Mouse (Mus musculus) MEL (cell line): Measurements from ENCODE around the gene Pin1. TPM values are rescaled to one million over a fixed set of nuclear protein-coding genes. Genes with fewer than 3 reads are reported as not detected.

Experiments
- DNase-seq: peaks from one replicate; pipeline ENCODE4 v3.0.0; 2011; ENCODE audit warnings: low read depth, low spot score
- H3K27ac ChIP-seq: 2 replicates; pipeline ENCODE4 v1.5.1; 2012; ENCODE audit warnings: low read depth, mild to moderate bottlenecking, control low read depth, low read length, moderate library complexity; ENCODE audit not compliant: control insufficient read depth
- H3K27me3 ChIP-seq, 2 experiments: fragments of 150-350 bp in 1 of 2; sonication (generic) in 1 of 2; 2 replicates each; pipeline ENCODE4 v1.6.1; 2012; ENCODE audit warnings: low read length in 2 of 2, mild to moderate bottlenecking in 2 of 2, improper control_type of control experiment in 1 of 2, moderate library complexity in 1 of 2; ENCODE audit not compliant: insufficient read depth in 2 of 2, control insufficient read depth in 1 of 2
- H3K36me3 ChIP-seq, 2 experiments: 2 replicates each; pipeline ENCODE4 v1.6.1; 2012 to 2014; ENCODE audit warnings: low read length in 2 of 2, improper control_type of control experiment in 1 of 2, inconsistent platforms in 1 of 2, mild to moderate bottlenecking in 1 of 2; ENCODE audit not compliant: insufficient read depth in 2 of 2, control insufficient read depth in 1 of 2
- H3K4me1 ChIP-seq, 2 experiments: fragments of 150-350 bp in 1 of 2; sonication (generic) in 1 of 2; 2 replicates each; pipeline ENCODE4 v1.6.1; 2012; ENCODE audit warnings: low read length in 2 of 2, improper control_type of control experiment in 1 of 2, mild to moderate bottlenecking in 1 of 2; ENCODE audit not compliant: insufficient read depth in 2 of 2, control insufficient read depth in 1 of 2
- H3K4me3 ChIP-seq, 2 experiments: fragments of 150-350 bp in 1 of 2; sonication (generic) in 1 of 2; 2 replicates each; pipeline ENCODE4 v1.5.1; 2012; ENCODE audit warnings: low read depth in 2 of 2, low read length in 2 of 2, mild to moderate bottlenecking in 2 of 2, moderate library complexity in 2 of 2, control low read depth in 1 of 2, improper control_type of control experiment in 1 of 2; ENCODE audit not compliant: control insufficient read depth in 1 of 2, insufficient read depth in 1 of 2
- H3K79me2 ChIP-seq: 2 replicates; pipeline ENCODE4 v1.6.1; 2012; ENCODE audit warnings: mild to moderate bottlenecking, low read length, moderate library complexity; ENCODE audit not compliant: control insufficient read depth, poor library complexity, insufficient read depth
- H3K9ac ChIP-seq: 2 replicates; pipeline ENCODE4 v1.6.1; 2012; ENCODE audit warnings: low read depth, mild to moderate bottlenecking, control low read depth, low read length, moderate library complexity; ENCODE audit not compliant: control insufficient read depth, poor library complexity, severe bottlenecking
- H3K9me3 ChIP-seq: fragments of 150-350 bp; sonication (generic); replicated peaks from 2 replicates; pipeline ENCODE4 v1.6.1; 2012; ENCODE audit warnings: mild to moderate bottlenecking, low read length, improper control_type of control experiment, moderate library complexity; ENCODE audit not compliant: insufficient read depth
- CHD1 ChIP-seq: IDR thresholded peaks from 2 replicates; pipeline ENCODE4 v1.6.1; 2012; ENCODE audit warnings: low read depth, mild to moderate bottlenecking, inconsistent platforms, low read length, improper control_type of control experiment
- CHD2 ChIP-seq: IDR thresholded peaks from 2 replicates; pipeline ENCODE4 v1.6.1; 2011; ENCODE audit warnings: low read length, improper control_type of control experiment
- CTCF ChIP-seq, 3 experiments: IDR thresholded peaks in 2 of 3; conservative IDR thresholded peaks in 1 of 3; 2 replicates each; pipeline ENCODE4 v1.5.1; 2011 to 2012; ENCODE audit warnings: low read length in 3 of 3, low read depth in 2 of 3, mild to moderate bottlenecking in 2 of 3, improper control_type of control experiment in 1 of 3, inconsistent platforms in 1 of 3, mixed read lengths in 1 of 3, moderate library complexity in 1 of 3; ENCODE audit not compliant: control insufficient read depth in 1 of 3, insufficient read depth in 1 of 3, poor library complexity in 1 of 3, severe bottlenecking in 1 of 3
- ELF1 ChIP-seq: IDR thresholded peaks from 2 replicates; pipeline ENCODE4 v1.6.1; 2014; ENCODE audit warnings: low read depth, mild to moderate bottlenecking, inconsistent platforms, low read length, improper control_type of control experiment, moderate library complexity
- ETS1 ChIP-seq: IDR thresholded peaks from 2 replicates; pipeline ENCODE4 v1.6.1; 2012; ENCODE audit warnings: low read depth, mild to moderate bottlenecking, inconsistent platforms, low read length, improper control_type of control experiment, moderate library complexity
- GABPA ChIP-seq: IDR thresholded peaks from 2 replicates; pipeline ENCODE4 v1.6.1; 2012; ENCODE audit warnings: low read depth, mild to moderate bottlenecking, inconsistent platforms, low read length, improper control_type of control experiment, moderate library complexity
- GATA1 ChIP-seq: IDR thresholded peaks from 2 replicates; pipeline ENCODE4 v1.6.1; 2011; ENCODE audit warnings: low read depth, low read length, improper control_type of control experiment
- HCFC1 ChIP-seq: IDR thresholded peaks from 2 replicates; pipeline ENCODE4 v1.6.1; 2012; ENCODE audit warnings: low read depth, mild to moderate bottlenecking, inconsistent platforms, low read length, improper control_type of control experiment, moderate library complexity
- JUND ChIP-seq: IDR thresholded peaks from 2 replicates; pipeline ENCODE4 v1.6.1; 2011; ENCODE audit warnings: low read depth, mild to moderate bottlenecking, improper control_type of control experiment, low read length
- MEF2A ChIP-seq: IDR thresholded peaks from 2 replicates; pipeline ENCODE4 v1.6.1; 2014; ENCODE audit warnings: low read depth, mild to moderate bottlenecking, inconsistent platforms, low read length, improper control_type of control experiment; ENCODE audit not compliant: poor library complexity, insufficient replicate concordance, severe bottlenecking; ENCODE audit errors: extremely low read depth
- MYC ChIP-seq: IDR thresholded peaks from 2 replicates; pipeline ENCODE4 v1.6.1; 2011; ENCODE audit warnings: low read depth, mild to moderate bottlenecking, low read length, improper control_type of control experiment, moderate library complexity
- NRF1 ChIP-seq: IDR thresholded peaks from 2 replicates; pipeline ENCODE4 v1.6.1; 2014; ENCODE audit warnings: low read depth, mild to moderate bottlenecking, inconsistent platforms, low read length, improper control_type of control experiment, moderate library complexity; ENCODE audit not compliant: poor library complexity, insufficient read depth, severe bottlenecking
- POLR2A ChIP-seq, 2 experiments: IDR thresholded peaks; 2 replicates each; pipeline ENCODE4 v1.6.1; 2011 to 2012; ENCODE audit warnings: low read length in 2 of 2, mild to moderate bottlenecking in 2 of 2, control low read depth in 1 of 2, improper control_type of control experiment in 1 of 2, low read depth in 1 of 2, moderate library complexity in 1 of 2; ENCODE audit not compliant: control insufficient read depth in 1 of 2, insufficient read depth in 1 of 2, poor library complexity in 1 of 2
- POLR2AphosphoS2 ChIP-seq: IDR thresholded peaks from 2 replicates; pipeline ENCODE4 v1.6.1; 2011; ENCODE audit warnings: low read length, improper control_type of control experiment
- POLR2AphosphoS5 ChIP-seq: IDR thresholded peaks from 2 replicates; pipeline ENCODE4 v1.6.1; 2012; ENCODE audit warnings: low read depth, borderline replicate concordance, mild to moderate bottlenecking, inconsistent platforms, low read length, moderate library complexity, mixed read lengths
- SIN3A ChIP-seq: IDR thresholded peaks from 2 replicates; pipeline ENCODE4 v1.6.1; 2012; ENCODE audit warnings: low read length, improper control_type of control experiment, inconsistent platforms
- TCF12 ChIP-seq: IDR thresholded peaks from 2 replicates; pipeline ENCODE4 v1.6.1; 2014; ENCODE audit warnings: low read depth, mild to moderate bottlenecking, inconsistent platforms, low read length, improper control_type of control experiment, moderate library complexity
- USF1 ChIP-seq: IDR thresholded peaks from 2 replicates; pipeline ENCODE4 v1.6.1; 2014; ENCODE audit warnings: low read depth, mild to moderate bottlenecking, inconsistent platforms, low read length, improper control_type of control experiment, moderate library complexity
- USF2 ChIP-seq, 2 experiments: IDR thresholded peaks; 2 replicates each; pipeline ENCODE4 v1.6.1; 2011 to 2012; ENCODE audit warnings: improper control_type of control experiment in 2 of 2, low read length in 2 of 2, borderline replicate concordance in 1 of 2, inconsistent platforms in 1 of 2, low read depth in 1 of 2, mild to moderate bottlenecking in 1 of 2; ENCODE audit not compliant: insufficient read depth in 1 of 2
- ZC3H11A ChIP-seq: IDR thresholded peaks from 2 replicates; pipeline ENCODE4 v1.6.1; 2012; ENCODE audit warnings: low read depth, mild to moderate bottlenecking, inconsistent platforms, low read length, improper control_type of control experiment
- ZKSCAN1 ChIP-seq: IDR thresholded peaks from 2 replicates; pipeline ENCODE4 v1.6.1; 2012; ENCODE audit warnings: low read depth, mild to moderate bottlenecking, inconsistent platforms, low read length, improper control_type of control experiment, moderate library complexity
- ZMIZ1 ChIP-seq: IDR thresholded peaks from 2 replicates; pipeline ENCODE4 v1.6.1; 2012; ENCODE audit warnings: low read depth, mild to moderate bottlenecking, inconsistent platforms, low read length, improper control_type of control experiment, moderate library complexity
- polyA plus RNA-seq, 2 experiments: library from polyadenylated mRNA; stranded (reverse) in 1 of 2; unstranded in 1 of 2; fragments of >175 nt in 1 of 2; fragments of >200 nt in 1 of 2; gene quantifications; 2 replicates each; pipeline versions ENCODE4 v1.2.1 to v1.2.4; 2012; ENCODE audit warnings: low replicate concordance in 2 of 2, low read depth in 1 of 2; ENCODE audit not compliant: insufficient read length in 2 of 2, insufficient read depth in 1 of 2, missing spikeins in 1 of 2
- total RNA-seq: library from RNA; depleted of rRNA; stranded (reverse); fragments of 300-350 nt; gene quantifications from 2 replicates; pipeline ENCODE4 v1.2.3, GENCODE M21; 2012

Gene Pin1
- total and polyA plus RNA-seq, 3 experiments = 136 to 202 (median 201) TPM

DNA sequence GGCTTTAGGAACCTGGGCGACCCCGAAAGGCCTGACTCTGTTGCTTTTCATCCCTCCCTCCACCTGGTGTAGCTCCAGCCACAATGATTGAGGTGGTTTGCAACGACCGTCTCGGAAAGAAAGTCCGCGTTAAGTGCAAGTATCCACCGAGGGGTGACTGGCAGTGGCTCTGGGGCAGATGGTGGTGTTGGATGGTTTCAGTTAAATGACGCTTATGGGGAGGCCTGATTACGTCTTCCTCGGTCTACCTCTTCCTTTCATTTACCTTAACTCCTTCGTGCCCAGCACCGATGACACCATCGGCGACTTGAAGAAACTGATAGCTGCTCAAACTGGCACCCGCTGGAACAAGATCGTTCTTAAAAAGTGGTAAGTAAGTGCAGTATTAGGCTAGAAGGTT lies 6.8 kb upstream of the Pin1 start:
- Histone ChIP-seq H3K27me3 (no peaks in the 10 kb centered on the region), H3K4me1 (peaks cover 8 to 16% of the 10 kb centered on the region in 2 experiments), H3K79me2 (peaks cover 60% of the 10 kb centered on the region), H3K9me3 (no peaks in the 10 kb centered on the region)
- DNase-seq = peak; percentile 92
- 0 out of 2 replicates have a peak, but pooled peaks have one; percentile 23 for TF ChIP-seq GATA1
- TF ChIP-seq POLR2AphosphoS5 = no peak
- no peak for TF ChIP-seq SIN3A
- TF ChIP-seq, all 39 proteins: peak for 1
- peak overlapping the region; percentile 83 to 93 for H3K4me3 ChIP-seq
- peaks cover 6 to 29% of the 10 kb centered on the region in 2 experiments for H3K36me3 ChIP-seq
- peak overlapping the region; percentile 83 for H3K27ac ChIP-seq
- H3K9ac ChIP-seq = peak overlapping the region; percentile 80

DNA sequence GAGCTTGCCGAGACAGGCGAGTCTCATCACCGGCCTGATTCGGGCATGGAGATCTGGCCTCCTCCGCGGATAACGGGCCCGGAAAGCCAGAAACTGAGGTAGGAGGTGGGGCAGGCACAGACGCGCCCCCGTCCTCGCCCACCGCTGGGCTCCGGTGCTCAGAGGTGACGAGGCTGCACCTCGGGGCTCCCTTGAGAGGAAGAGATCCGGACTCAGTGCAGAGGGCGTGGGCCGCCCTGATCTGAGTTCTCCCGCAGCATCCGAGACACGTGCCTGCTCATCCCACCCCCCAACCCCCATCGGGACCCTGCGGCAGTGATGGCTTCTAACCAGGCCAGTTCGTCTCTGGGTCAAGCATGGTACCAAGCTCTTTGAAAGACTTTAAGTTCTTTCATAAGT lies 364 bp downstream of the Pin1 start:
- H3K9ac ChIP-seq = peak overlapping the region; percentile 80
- no peaks in the 10 kb centered on the region for H3K27me3 ChIP-seq
- H3K79me2 ChIP-seq = peaks cover 53% of the 10 kb centered on the region
- H3K27ac ChIP-seq = peak overlapping the region; percentile 31
- H3K36me3 ChIP-seq = peaks cover 27 to 40% of the 10 kb centered on the region in 2 experiments
- no peaks in the 10 kb centered on the region for H3K9me3 ChIP-seq
- no peak for TF ChIP-seq POLR2AphosphoS5
- TF ChIP-seq MEF2A = no peak
- no peak for TF ChIP-seq JUND
- no peak for TF ChIP-seq ZMIZ1
- no peak for TF ChIP-seq TCF12
- TF ChIP-seq ELF1 = no peak
- no peak for TF ChIP-seq ZC3H11A
- TF ChIP-seq CHD1 = no peak
- no peak for TF ChIP-seq GABPA
- TF ChIP-seq HCFC1 = no peak
- TF ChIP-seq ZKSCAN1 = no peak
- TF ChIP-seq ETS1 = no peak
- TF ChIP-seq MYC = no peak
- no peak for TF ChIP-seq CTCF (IDR thresholded peaks at IDR 0.05 in 2 of 3, conservative IDR thresholded peaks at IDR 0.05 in 1 of 3; ENCODE audit: control insufficient read depth in 1 of 3, insufficient read depth in 1 of 3, low read depth in 2 of 3, low read length in 3 of 3, poor library complexity in 1 of 3, severe bottlenecking in 1 of 3)
- TF ChIP-seq POLR2A (IDR thresholded peaks at IDR 0.05; ENCODE audit: control insufficient read depth in 1 of 2, insufficient read depth in 1 of 2, low read depth in 1 of 2, low read length in 2 of 2, poor library complexity in 1 of 2) = no peak; a peak in 1 of 4 replicates
- TF ChIP-seq USF2 (IDR thresholded peaks at IDR 0.05; ENCODE audit: borderline replicate concordance in 1 of 2, insufficient read depth in 1 of 2, low read depth in 1 of 2, low read length in 2 of 2) = no peak
- TF ChIP-seq USF1 = no peak
- TF ChIP-seq NRF1 = no peak
- TF ChIP-seq POLR2AphosphoS2 = no peak
- TF ChIP-seq CHD2 = no peak
- H3K4me1 ChIP-seq = peaks cover 15 to 27% of the 10 kb centered on the region in 2 experiments
- DNase-seq = no peak
- H3K4me3 ChIP-seq = peak overlapping the region; percentile 63 to 69
